Mouse (Mus musculus): ENCODE results near the gene Nat8f1.
"Not testable (repeated sequence)": the region's sequence is repeated elsewhere in the genome, so short reads cannot be mapped to it uniquely, and the experiment has no call there.

GRCm38 (mm10) chr6:85869006-85869405, 46.5 kb downstream of the Nat8f1 start, which contains the start of gene Nat8f2:
- TF ChIP-seq CTCF (IDR thresholded peaks at IDR 0.05; ENCODE audit: control insufficient read depth, insufficient read depth, insufficient read length); MAX (IDR thresholded peaks at IDR 0.05); FOSL1 (IDR thresholded peaks at IDR 0.05; ENCODE audit: insufficient read depth, low read length, poor library complexity, severe bottlenecking); CEBPB (IDR thresholded peaks at IDR 0.05; ENCODE audit: low read depth); MYOG (IDR thresholded peaks at IDR 0.05; ENCODE audit: control insufficient read depth, extremely low read depth, insufficient read length); MYOD1 (IDR thresholded peaks at IDR 0.05; ENCODE audit: control insufficient read depth, insufficient read length, low read depth); USF1 (IDR thresholded peaks at IDR 0.05; ENCODE audit: low read depth): not testable (repeated sequence)
